Mouse (Mus musculus): ENCODE data around the gene Setd3.

- no peak for TF ChIP-seq CTCF (IDR thresholded peaks at IDR 0.05; ENCODE audit: low read depth)
- TF ChIP-seq EP300 (optimal IDR thresholded peaks at IDR 0.05) = no peak
Measured at GRCm38 (mm10) chr12:108219163-108219562, 40.0 kb upstream of the Setd3 start.

Data from stomach, postnatal 0 days (tissue).